8 mouse cellular contexts compared by ENCODE assay signal in genomic region chr5:52618348-52619270, GRCm38 (mm10). TPM values are rescaled to one million over a fixed set of nuclear protein-coding genes. Genes with fewer than 3 reads are reported as not detected.
A peak's percentile ranks its signal among the peaks of the same experiment; 100 is the strongest.
DNase-seq lines count a peak whose midpoint lies in the region; ATAC-seq and TF ChIP-seq lines count a peak whose summit lies in the region.

No protein-coding gene starts in this region.

- no peak overlapping the region for H3K27ac ChIP-seq in ES-E14 (ENCODE audit: insufficient read depth, low read depth, low read length, poor library complexity, severe bottlenecking)
- H3K27ac ChIP-seq in midbrain, embryonic 12.5 days (replicated peaks), result peak overlapping the region; percentile 56
- H3K27ac ChIP-seq in stomach, embryonic 15.5 days, result peak overlapping the region; percentile 87

- H3K4me3 ChIP-seq in ES-E14 (ENCODE audit: insufficient read depth in 1 of 2, low read depth in 1 of 2, low read length in 2 of 2, poor library complexity in 1 of 2, severe bottlenecking in 1 of 2), result peak overlapping the region; percentile 30 to 54
- H3K4me3 ChIP-seq in midbrain, embryonic 12.5 days, result peak overlapping the region; percentile 44
- H3K4me3 ChIP-seq in stomach, embryonic 15.5 days (replicated peaks), result peak overlapping the region; percentile 39

- H3K9me3 ChIP-seq in ES-E14 (ENCODE audit: control insufficient read depth, insufficient read depth, low read depth, low read length), result no peaks in the 10 kb centered on the region
- H3K9me3 ChIP-seq in midbrain, embryonic 12.5 days, result 0 out of 2 replicates have a peak, but pooled peaks cover 5% of the 10 kb centered on the region
- H3K9me3 ChIP-seq in stomach, embryonic 15.5 days, result no peaks in the 10 kb centered on the region

- under 1% methylated on average over 41 of the region's 41 CpGs for WGBS in midbrain, embryonic 12.5 days
- WGBS in stomach, embryonic 15.5 days, result 2% methylated on average over 41 of the region's 41 CpGs

- in situ Hi-C loops in ES-E14 (cut with MboI; ENCODE audit: low sequenced_read_pairs in 2 of 2, unreplicated experiment in 2 of 2), result no loop called here

- DNase-seq in ES-E14 (ENCODE audit: low read depth, low spot score), result no peak
- peak; percentile 53 for DNase-seq in cerebellum, adult 9-10 months
- DNase-seq in frontal cortex, postnatal 10 days (ENCODE audit: low spot score in 2 of 2), result peak; percentile 81 to 84
- DNase-seq in left cerebral cortex, adult 8-10 months (ENCODE audit: low spot score in 2 of 2), result peak; percentile 67 to 90
- no peak for DNase-seq in c-Kit-positive CD71-positive TER-119-positive erythroid progenitor cells, embryonic 14.5 days (ENCODE audit: low spot score)

- peaks cover 6% of the 10 kb centered on the region; the same call in 1 of the 2 replicates for H3K27me3 ChIP-seq in midbrain, embryonic 12.5 days
- H3K27me3 ChIP-seq in stomach, embryonic 15.5 days (replicated peaks), result no peaks in the 10 kb centered on the region

- ATAC-seq in hematopoietic stem cell, adult 5-6 weeks (replicated peaks in 1 of 2; ENCODE audit: insufficient read depth in 1 of 2, low FRiP score in 2 of 2, low TSS enrichment in 1 of 2, low read depth in 1 of 2, poor library complexity in 2 of 2, severe bottlenecking in 2 of 2), result peak; percentile 50 to 66
- peak; percentile 82 for ATAC-seq in midbrain, embryonic 12.5 days (ENCODE audit: low FRiP score, low read depth)
- ATAC-seq in stomach, embryonic 15.5 days (ENCODE audit: insufficient read depth, low FRiP score, low read depth), result peak; percentile 58; the same call in 1 of the 2 replicates

- H3K36me3 ChIP-seq in ES-E14 (ENCODE audit: control insufficient read depth, insufficient read depth, low read length, poor library complexity, severe bottlenecking), result no peaks in the 10 kb centered on the region
- H3K36me3 ChIP-seq in midbrain, embryonic 12.5 days, result no peaks in the 10 kb centered on the region
- H3K36me3 ChIP-seq in stomach, embryonic 15.5 days, result no peaks in the 10 kb centered on the region

- H3K4me1 ChIP-seq in ES-E14 (ENCODE audit: control insufficient read depth in 2 of 2, insufficient read depth in 2 of 2, low read length in 2 of 2, poor library complexity in 1 of 2), result peaks cover 0 to 10% of the 10 kb centered on the region in 2 experiments; a peak in 1 of 4 replicates
- H3K4me1 ChIP-seq in midbrain, embryonic 12.5 days, result peaks cover 20% of the 10 kb centered on the region
- H3K4me1 ChIP-seq in stomach, embryonic 15.5 days, result peaks cover 33% of the 10 kb centered on the region

- peak overlapping the region; percentile 72 for H3K4me2 ChIP-seq in midbrain, embryonic 12.5 days (replicated peaks)
- H3K4me2 ChIP-seq in stomach, embryonic 15.5 days, result peak overlapping the region; percentile 79

- H3K9ac ChIP-seq in ES-E14 (ENCODE audit: insufficient read depth, low read depth, low read length, poor library complexity, severe bottlenecking), result peak overlapping the region; percentile 13; the same call in 1 of the 2 replicates
- H3K9ac ChIP-seq in midbrain, embryonic 12.5 days (replicated peaks), result peak overlapping the region; percentile 44
- H3K9ac ChIP-seq in stomach, embryonic 15.5 days, result peak overlapping the region; percentile 26

TF ChIP-seq in ES-E14, 5 proteins besides CTCF, POLR2A, EP300 and RAD21:
- TF ChIP-seq MAFK (IDR thresholded peaks at IDR 0.05; ENCODE audit: insufficient read depth, low read depth, low read length) (no peak), ZNF384 (IDR thresholded peaks at IDR 0.05; ENCODE audit: low read depth, low read length) (no peak), CHD2 (IDR thresholded peaks at IDR 0.05; ENCODE audit: low read depth, low read length) (no peak), ZC3H11A (IDR thresholded peaks at IDR 0.05; ENCODE audit: borderline replicate concordance, low read depth, low read length) (no peak), HCFC1 (IDR thresholded peaks at IDR 0.05; ENCODE audit: borderline replicate concordance, insufficient read depth, low read length) (no peak)
TF ChIP-seq in ES-E14: peak in this region for 0.

RNA-seq across cellular contexts. Expression of gene Sepsecs, which starts 50.9 kb away (rescaled TPM):
- 9.5 and 9.7 TPM in 2 replicates for total RNA-seq in ES-E14 (2012; rRNA removed)
- total RNA-seq in hematopoietic stem cell, adult 5-6 weeks (2017), result 13.5 and 23.7 TPM in 2 replicates
- 10 to 100 TPM; 10.8 to 16.5 (median 11.2) TPM for total RNA-seq in left cerebral cortex, adult 8-10 months (2022)
- polyA plus RNA-seq in midbrain, embryonic 12.5 days (2016; fragmentation: Nextera tagmentation; extraction: Ambion mirVana), result 8.5 and 9.4 TPM in 2 replicates
- 9.4 and 10.7 TPM in 2 replicates for polyA plus RNA-seq in stomach, embryonic 15.5 days (2015; fragmentation: Nextera tagmentation; extraction: Ambion mirVana)

RNA-seq across cellular contexts. Expression of gene Lgi2, which starts 52.3 kb away (rescaled TPM):
- total RNA-seq in ES-E14 (2012; rRNA removed), result 1.0 and 1.5 TPM in 2 replicates
- total RNA-seq in hematopoietic stem cell, adult 5-6 weeks (2017), result not detected in 2 replicates
- 10 to 100 TPM; 53.1 to 72.8 (median 58.0) TPM for total RNA-seq in left cerebral cortex, adult 8-10 months (2022)
- 1.4 and 1.9 TPM in 2 replicates for polyA plus RNA-seq in midbrain, embryonic 12.5 days (2016; fragmentation: Nextera tagmentation; extraction: Ambion mirVana)
- 14.1 and 16.1 TPM in 2 replicates for polyA plus RNA-seq in stomach, embryonic 15.5 days (2015; fragmentation: Nextera tagmentation; extraction: Ambion mirVana)

Comparison
In these comparisons a context has a peak if more than half of its experiments do, and no peak if none do; other contexts are left out.
1. DNase-seq: peak in cerebellum, adult 9-10 months (single experiment), frontal cortex, postnatal 10 days (2 of 2) and left cerebral cortex, adult 8-10 months (2 of 2); none in ES-E14 (single experiment) and c-Kit-positive CD71-positive TER-119-positive erythroid progenitor cells, embryonic 14.5 days (single experiment).
2. RNA of gene Lgi2, which starts 52.3 kb away (total RNA-seq): 53.1 to 72.8 TPM in left cerebral cortex, adult 8-10 months; 1.0 to 1.5 TPM in ES-E14 and not detected in hematopoietic stem cell, adult 5-6 weeks; every median in the first group is over 10 times any median in the second.
3. Peak in every context shown above with its lines, with median percentiles within 50 percentile points of each other: H3K4me3 ChIP-seq, H3K9ac ChIP-seq and ATAC-seq.